Mouse (Mus musculus): ENCODE results near the gene Heatr9.
"Not testable (repeated sequence)": the region's sequence is repeated elsewhere in the genome, so short reads cannot be mapped to it uniquely, and the experiment has no call there.

Heatr9 gene

DNA sequence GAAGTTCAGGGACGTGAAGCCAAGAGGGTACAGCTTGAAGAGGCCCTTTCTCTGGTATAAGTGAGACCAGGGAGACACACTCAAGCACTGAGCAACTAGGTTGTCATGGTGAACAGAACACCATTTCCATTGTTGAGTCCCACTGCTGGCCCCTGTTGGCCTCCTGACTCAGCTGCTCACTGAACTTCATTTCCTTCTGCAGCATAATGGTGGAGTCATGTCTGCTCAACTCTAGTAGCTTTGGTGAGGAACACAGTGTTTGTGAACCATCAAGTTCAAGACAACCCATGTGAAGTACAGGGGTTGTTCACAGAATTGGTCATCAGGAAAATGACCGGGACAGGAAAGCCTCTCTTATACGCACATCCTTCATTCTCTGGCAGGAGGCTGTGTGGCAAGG, at the start of gene Heatr9:
Gene Heatr9 (minus strand): TSS at position 101 of the 400 bp plus-strand sequence.
- no peak for DNase-seq (ENCODE audit: low read depth)

- no peak for DNase-seq (ENCODE audit: low read depth)
These were observed 48.2 kb upstream of the Heatr9 start for GRCm38 (mm10) chr11:83570189-83570588.

DNA sequence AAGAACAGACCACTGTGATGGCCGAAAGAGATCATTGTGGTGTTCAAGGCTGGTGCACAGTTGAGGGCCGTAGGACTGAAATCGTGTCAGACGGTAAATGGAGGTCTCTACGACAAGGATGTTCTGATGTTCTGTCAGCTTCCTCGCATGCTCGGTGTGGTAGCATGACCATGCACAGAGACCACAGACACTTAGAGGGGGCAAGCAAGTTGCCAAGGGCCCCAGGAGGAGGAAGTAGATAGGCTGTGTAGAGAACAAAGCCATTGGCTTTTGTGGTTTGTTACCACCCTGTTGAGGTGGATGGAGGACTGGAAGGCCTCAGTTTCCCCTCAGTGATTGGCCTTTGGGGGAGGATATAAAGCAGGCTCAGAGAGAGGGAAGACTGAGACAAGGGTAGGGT, 47.3 kb upstream of the Heatr9 start:
- DNase-seq (ENCODE audit: low read depth), result no peak

- DNase-seq (ENCODE audit: low read depth), result no peak
These were observed 46.8 kb upstream of the Heatr9 start for GRCm38 (mm10) chr11:83568786-83569185.

DNA sequence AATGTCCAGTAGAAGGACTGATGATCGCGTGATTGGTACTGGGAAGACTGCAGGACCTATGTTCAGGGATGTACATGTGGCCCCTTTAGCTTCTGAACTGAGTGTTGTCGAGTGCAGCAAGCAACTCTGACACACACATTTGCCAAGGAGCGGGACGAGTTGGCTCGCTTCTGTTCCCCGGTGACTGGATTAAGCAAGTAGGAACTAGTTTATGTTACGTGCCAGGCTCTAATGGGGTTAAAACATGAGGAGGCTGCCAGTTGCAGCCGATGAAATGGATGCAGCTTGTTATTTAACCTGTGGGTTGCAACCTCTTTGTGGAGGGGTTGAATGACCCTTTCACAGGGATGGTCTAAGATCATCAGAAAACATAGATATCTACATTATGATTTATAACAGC, 46.1 kb upstream of the Heatr9 start:
- no peak for DNase-seq (ENCODE audit: low read depth)

GRCm38 (mm10) chr11:83567311-83567710, 45.3 kb upstream of the Heatr9 start:
- no peak for DNase-seq (ENCODE audit: low read depth)

GRCm38 (mm10) chr11:83566617-83567016, 44.6 kb upstream of the Heatr9 start:
- DNase-seq (ENCODE audit: low read depth), result no peak

- peak; percentile 90 for DNase-seq (ENCODE audit: low read depth)
These were observed 41.8 kb upstream of the Heatr9 start for GRCm38 (mm10) chr11:83563754-83564153.

- DNase-seq (ENCODE audit: low read depth), result no peak
These were observed 40.4 kb upstream of the Heatr9 start for GRCm38 (mm10) chr11:83562311-83562887.

DNA sequence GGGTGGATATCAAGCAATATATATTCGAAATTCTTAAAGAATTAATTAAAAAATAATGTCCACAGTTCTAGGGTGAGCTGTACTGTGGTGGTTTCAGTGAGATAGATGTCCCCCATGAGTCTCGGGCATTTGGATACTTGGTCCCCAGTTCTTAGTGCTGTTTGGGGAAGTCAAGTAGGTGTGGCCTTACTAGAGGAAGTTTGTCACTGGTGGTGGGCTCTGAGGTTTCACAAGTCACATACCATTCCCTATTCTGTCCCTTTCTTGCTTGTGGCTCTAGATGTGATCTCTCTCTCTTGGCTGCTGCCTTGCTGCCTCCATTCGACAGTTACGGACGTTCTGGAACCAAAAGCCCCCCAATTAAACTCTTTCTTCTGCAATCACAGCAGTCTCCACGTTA, 38.4 kb upstream of the Heatr9 start:
- no peak for DNase-seq (ENCODE audit: low read depth)

- DNase-seq (ENCODE audit: low read depth), result no peak
These were observed 35.1 kb upstream of the Heatr9 start for GRCm38 (mm10) chr11:83557074-83557473.

GRCm38 (mm10) chr11:83556085-83556781, 34.3 kb upstream of the Heatr9 start:
- DNase-seq (ENCODE audit: low read depth), result peak; percentile 56

DNA sequence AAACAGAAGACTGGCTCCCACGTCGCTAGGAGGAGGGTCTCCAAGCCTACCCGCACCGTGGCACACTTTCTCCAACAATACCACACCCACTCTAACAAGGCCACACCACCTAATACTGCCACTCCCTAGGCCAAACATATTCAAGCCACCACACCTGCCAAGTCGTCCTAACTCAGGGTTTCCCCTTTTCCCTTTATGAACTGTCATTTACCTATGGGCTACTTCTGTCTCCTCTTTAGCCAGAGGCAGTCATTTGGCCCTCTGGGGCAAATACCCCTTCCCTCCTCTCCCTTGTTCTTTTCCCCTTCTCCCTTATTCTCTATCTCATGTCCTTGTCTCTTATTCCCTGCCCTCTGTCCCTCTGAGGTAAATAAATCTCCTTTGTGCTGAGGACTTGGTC, 29.7 kb upstream of the Heatr9 start:
- DNase-seq (ENCODE audit: low read depth), result no peak

- DNase-seq (ENCODE audit: low read depth), result not testable (repeated sequence)
These were observed 29.1 kb upstream of the Heatr9 start for GRCm38 (mm10) chr11:83551037-83551436.

DNA sequence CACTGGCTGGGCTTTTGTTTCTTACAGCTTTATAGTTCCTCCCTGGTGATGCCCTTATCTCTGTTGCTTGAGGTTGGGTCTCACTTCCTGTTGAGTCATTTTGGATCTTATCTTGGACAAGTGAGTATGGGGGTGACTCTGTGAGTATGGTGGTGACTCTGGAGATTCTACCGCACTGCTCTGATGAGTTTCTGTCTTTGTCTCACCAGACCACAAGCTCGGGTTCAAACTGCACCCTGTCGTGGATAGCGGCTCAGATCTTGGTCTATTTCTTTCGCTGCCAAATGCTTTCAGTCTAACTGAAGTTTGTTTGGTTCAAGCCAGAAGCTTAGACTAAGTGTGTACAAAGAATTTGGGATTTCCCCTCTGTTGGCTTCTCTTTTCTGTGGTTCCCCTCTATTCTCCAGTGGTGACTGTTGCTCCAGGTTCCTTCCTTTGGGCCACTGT, 28.2 kb upstream of the Heatr9 start:
- no peak for DNase-seq (ENCODE audit: low read depth)

DNA sequence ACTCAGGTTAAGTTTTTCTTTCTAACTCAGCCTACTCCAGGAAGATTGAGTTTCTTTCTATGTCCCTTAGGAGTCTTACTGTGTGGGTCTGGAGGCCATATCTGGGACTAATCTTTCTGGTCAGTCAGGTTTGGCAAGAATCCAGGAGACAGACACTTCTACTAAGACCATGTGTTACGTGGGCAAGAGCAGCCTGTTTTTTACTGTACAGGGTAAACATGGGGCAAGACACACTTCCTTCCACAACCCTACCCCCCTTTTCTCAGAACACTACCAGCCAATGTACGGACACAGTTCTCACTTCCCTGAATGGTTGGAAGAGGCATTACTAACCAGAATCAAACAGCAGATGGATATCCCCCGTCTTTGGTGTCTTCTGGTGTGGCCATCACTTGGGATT, 22.2 kb upstream of the Heatr9 start:
- no peak for DNase-seq (ENCODE audit: low read depth)

DNA sequence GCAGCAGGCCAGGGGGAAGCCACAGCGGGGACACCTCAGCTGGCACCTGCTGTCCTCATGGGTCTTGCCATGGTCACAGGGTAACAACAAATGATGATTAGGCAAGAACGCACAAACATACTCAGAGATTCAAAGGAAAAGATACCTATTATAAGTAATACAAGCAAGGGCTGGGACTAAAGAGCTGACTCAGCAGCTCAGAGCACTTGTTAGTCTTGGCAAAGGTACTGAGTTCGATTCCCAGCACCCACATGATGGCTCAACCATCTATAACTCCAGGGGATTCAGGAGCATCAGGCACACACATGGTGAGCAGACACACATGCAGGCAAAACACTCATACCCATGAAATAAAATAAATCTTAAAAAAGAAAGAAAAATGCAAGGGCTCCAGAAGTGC, 19.4 kb upstream of the Heatr9 start:
- DNase-seq (ENCODE audit: low read depth), result no peak

DNA sequence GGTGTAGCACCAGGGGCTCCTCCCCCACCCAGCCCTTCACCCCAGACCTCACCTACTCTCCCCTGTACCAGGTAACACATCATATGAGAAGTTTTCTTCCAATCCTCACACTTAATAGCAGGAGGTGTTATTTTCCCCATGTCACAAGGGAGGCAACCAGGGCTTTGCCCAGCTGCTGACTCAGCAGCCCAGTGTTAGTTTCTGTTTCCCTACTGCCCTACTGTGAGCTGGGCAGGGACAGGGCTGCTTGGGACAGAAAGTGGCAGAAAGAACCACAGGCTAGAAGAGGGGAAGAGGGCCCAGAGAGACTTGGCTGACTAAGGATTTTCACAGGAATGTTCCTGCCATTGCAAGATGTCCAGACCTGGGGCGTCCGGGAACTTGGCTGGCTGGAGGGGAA, 19.0 kb upstream of the Heatr9 start:
- no peak for DNase-seq (ENCODE audit: low read depth)

DNA sequence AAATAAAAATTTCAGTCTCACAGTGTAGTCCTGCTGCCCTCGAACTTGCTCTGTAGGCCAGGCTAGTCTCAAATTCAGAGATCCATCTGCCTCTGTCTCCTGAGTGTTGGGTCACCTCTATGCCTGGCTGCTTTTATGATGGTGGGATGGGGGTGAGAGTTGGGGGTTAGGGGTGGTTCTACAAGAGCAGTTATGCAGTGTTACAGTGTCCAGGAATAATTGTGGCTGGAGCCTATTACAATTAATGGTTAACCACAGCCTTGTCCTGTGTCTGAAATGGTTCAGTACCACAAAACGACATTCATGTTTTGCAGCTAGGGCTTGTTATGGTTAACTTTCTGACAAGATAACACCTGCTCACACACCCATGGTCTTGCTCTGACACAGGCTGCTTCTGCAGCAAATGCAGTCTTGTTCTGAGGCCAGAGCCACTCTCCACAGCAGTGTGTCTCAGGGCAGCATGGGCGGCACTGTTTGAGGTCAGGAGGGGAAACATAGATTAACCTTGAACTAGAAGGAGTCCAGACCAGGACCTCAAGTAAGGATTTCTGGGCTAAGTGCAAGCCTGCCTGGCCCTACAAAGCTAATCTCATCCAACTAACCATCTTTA, 16.8 kb upstream of the Heatr9 start:
- no peak for DNase-seq (ENCODE audit: low read depth)

DNA sequence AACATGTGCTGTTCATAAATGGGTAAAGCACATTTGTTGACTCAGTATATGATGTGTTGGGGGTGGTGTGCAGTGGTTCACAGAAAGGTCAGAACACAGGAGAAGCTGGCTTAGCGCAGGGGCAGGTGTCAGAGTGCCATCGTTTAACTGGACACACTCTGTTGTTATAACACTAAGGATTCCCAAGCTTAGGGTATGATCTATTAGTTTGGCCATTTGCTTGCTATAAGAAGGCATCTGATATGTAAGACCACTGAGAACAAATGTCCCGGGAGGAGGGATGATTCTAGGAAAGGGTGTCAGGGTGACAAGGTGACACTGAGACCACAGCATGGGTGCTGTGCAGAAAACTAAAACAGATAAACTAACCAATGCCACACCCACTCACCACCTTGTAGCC, 14.9 kb upstream of the Heatr9 start:
- DNase-seq (ENCODE audit: low read depth), result no peak

GRCm38 (mm10) chr11:83534609-83535423, 12.8 kb upstream of the Heatr9 start:
- DNase-seq (ENCODE audit: low read depth), result peak; percentile 94

- no peak for DNase-seq (ENCODE audit: low read depth)
These were observed 12.2 kb upstream of the Heatr9 start for GRCm38 (mm10) chr11:83534143-83534542.

DNA sequence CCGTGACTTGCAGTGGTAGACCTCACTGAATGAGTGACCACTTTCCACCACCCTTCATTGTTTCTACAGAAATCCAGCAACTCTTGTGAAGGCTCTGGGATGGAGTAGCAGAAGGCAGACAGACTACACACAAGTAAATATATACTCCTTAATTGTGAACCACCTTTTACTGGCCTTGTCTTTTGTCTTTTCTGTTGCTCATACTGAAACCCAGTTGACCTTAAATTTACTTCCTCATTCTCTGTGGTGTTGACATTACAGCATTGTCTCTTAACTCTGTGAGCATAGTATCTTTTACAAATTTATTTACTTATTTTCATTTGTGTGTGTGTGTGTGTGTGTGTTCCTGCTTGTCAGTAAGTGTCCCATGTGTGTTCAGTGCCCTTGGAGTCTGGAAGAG, 11.2 kb upstream of the Heatr9 start:
- no peak for DNase-seq (ENCODE audit: low read depth)

All from fibroblast of lung, adult 2 months (primary cell).